Mouse (Mus musculus): ENCODE results near the gene Oaz1. TPM values are rescaled to one million over a fixed set of nuclear protein-coding genes. Genes with fewer than 3 reads are reported as not detected.

Oaz1 gene
- 100 to 1,000 TPM; 433 to 483 TPM for total RNA-seq (2021)
- long read RNA-seq, experiment 1, partial matches to known transcripts = 6 of 986 reads
- long read RNA-seq, experiment 1, other reads (novel, unspliced or antisense) = 980 of 986 reads
- long read RNA-seq, experiment 2, partial matches to known transcripts = 3 of 817 reads
- long read RNA-seq, experiment 2, other reads (novel, unspliced or antisense) = 814 of 817 reads

- DNase-seq (ENCODE audit: low spot score in 2 of 2) = peak; percentile 99 to 100
- intact Hi-C loops (cut with DNase I) = loop anchor here (5.0 kb wide), 1 partner anchor 51 kb away; no protein-coding TSS in a partner anchor
These were observed at the start of gene Oaz1 for GRCm38 (mm10) chr10:80826151-80827062. Gene Oaz1, plus strand, starts transcription at chr10:80826656.

GRCm38 (mm10) chr10:80777123-80777522, 49.3 kb upstream of the Oaz1 start:
- DNase-seq (ENCODE audit: low spot score in 2 of 2) = no peak
- intact Hi-C loops (cut with DNase I) = no loop called here

GRCm38 (mm10) chr10:80779565-80779964, 46.9 kb upstream of the Oaz1 start:
- intact Hi-C loops (cut with DNase I) = no loop called here
- no peak for DNase-seq (ENCODE audit: low spot score in 2 of 2)

GRCm38 (mm10) chr10:80784302-80784701, 42.2 kb upstream of the Oaz1 start:
- DNase-seq (ENCODE audit: low spot score in 2 of 2) = no peak
- intact Hi-C loops (cut with DNase I) = no loop called here

GRCm38 (mm10) chr10:80784871-80785270, 41.6 kb upstream of the Oaz1 start:
- intact Hi-C loops (cut with DNase I) = no loop called here
- DNase-seq (ENCODE audit: low spot score in 2 of 2) = no peak

- no peak for DNase-seq (ENCODE audit: low spot score in 2 of 2)
- intact Hi-C loops (cut with DNase I) = no loop called here
These were observed 40.5 kb upstream of the Oaz1 start for GRCm38 (mm10) chr10:80785963-80786362.

DNA sequence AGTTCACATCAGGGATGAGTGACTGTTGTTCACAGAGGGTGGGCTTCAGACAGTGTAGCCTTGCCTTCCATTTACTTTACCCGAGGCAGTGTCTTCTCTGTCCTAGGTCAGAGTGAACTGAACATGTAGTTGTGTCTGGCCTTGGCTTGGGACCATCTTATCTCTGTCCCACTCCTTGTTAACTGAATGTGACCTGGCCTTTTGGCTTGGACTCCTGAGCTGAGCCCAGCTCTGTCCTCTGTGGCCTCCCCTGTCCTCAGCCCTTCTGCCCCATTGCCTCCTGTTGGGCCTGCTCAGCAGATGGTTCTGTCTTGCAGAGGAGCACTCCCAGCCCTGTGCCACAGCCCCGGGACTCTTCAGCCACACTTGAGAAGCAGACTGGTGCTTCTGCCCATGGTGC, 38.9 kb upstream of the Oaz1 start:
- intact Hi-C loops (cut with DNase I) = no loop called here
- no peak for DNase-seq (ENCODE audit: low spot score in 2 of 2)

- no peak for DNase-seq (ENCODE audit: low spot score in 2 of 2)
- intact Hi-C loops (cut with DNase I) = no loop called here
These were observed 35.6 kb upstream of the Oaz1 start for GRCm38 (mm10) chr10:80790761-80791404.

DNA sequence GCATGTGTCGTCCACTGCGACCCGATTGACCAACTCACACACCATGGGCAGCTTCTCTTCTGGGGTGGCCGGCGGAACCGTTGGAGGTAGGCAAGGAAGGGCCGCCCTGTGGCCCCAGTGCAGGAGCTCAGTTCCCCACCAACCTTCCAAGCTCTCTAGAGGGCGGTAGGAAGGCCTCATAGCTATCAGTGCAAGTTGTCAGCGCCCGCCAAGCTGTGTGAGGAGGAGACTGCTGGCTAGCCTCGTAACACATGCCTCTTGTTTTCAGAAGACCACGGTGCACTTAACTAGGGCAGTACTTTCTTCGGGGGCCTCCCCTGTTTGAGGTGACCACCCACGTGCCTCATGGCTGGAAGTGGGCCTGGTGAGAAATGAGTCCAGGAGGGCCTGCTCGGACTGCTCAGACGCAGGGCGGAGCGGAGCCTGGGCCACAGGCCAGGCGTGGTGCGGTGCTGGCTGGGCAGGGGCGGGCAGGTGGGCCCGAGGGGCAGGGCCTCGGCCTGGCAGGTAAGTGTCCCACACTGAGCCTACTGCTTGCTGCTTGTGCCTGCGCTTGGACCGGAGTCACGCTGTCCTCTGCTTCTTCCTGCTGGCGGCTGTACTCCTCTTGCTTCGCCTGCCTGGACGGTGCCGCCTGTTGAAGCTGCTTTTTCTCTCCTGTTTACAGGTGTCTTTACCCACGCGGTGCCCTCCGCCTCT, 34.8 kb upstream of the Oaz1 start:
- no peak for DNase-seq (ENCODE audit: low spot score in 2 of 2)
- intact Hi-C loops (cut with DNase I) = no loop called here

GRCm38 (mm10) chr10:80792175-80793032, 34.1 kb upstream of the Oaz1 start:
- intact Hi-C loops (cut with DNase I) = no loop called here
- no peak for DNase-seq (ENCODE audit: low spot score in 2 of 2)

DNA sequence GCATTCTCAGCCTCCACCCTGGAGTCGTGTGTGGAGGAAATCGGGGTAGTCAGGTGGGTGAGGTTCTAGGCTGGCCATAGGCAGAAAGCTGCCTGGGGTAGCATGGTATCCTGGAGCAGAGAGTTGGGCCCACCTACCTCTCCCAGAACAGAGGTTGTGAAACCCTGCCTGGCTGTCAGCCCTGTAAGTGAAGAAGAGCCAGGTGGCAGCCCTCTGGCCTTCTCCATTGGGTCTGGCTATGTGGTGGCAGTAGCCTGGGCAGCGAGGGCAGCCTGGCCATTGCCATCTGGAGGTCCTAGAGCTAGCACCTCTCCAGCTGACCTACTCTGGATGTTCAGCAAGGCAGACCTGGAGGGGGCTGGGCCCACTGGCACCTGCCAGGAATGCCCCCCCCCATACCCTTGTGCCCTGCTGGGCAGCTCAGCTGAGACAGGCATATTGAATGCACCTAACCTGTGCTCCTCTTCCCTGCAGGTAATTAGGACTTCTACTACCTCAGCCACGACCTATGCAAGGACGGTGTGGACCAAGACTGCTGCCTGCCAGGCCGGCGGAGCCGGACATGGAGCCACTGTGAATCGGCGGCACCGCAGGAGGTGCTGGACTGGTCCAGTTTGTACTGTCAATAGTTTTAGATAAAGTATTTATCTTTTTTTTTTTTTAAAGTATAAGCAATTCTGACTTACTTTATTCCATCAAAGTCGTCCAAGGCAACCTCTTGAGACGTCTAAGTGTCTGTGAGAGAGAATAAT, 33.2 kb upstream of the Oaz1 start:
- intact Hi-C loops (cut with DNase I) = no loop called here
- no peak for DNase-seq (ENCODE audit: low spot score in 2 of 2)

DNA sequence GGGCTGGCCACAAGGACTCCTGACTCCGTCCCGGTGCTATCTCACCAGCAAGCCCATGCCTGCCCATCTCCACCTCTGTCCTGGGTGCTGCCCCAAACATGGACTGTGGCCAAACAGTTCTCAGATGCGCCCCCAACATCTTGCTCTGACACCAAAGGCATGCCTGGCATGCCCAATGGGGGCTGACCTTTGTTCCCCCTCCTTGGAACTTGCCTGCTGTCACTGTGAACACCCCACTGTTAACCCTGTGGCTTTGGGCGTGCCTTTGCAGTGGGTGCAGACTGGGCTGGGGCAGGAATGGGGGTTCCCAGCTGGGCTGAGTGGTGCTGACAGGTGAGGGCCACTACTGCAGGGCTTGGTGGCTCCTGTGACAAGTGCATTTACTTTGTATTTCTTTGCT, 32.7 kb upstream of the Oaz1 start:
- intact Hi-C loops (cut with DNase I) = no loop called here
- no peak for DNase-seq (ENCODE audit: low spot score in 2 of 2)

- no peak for DNase-seq (ENCODE audit: low spot score in 2 of 2)
These were observed 31.7 kb upstream of the Oaz1 start for GRCm38 (mm10) chr10:80794750-80795149.

DNA sequence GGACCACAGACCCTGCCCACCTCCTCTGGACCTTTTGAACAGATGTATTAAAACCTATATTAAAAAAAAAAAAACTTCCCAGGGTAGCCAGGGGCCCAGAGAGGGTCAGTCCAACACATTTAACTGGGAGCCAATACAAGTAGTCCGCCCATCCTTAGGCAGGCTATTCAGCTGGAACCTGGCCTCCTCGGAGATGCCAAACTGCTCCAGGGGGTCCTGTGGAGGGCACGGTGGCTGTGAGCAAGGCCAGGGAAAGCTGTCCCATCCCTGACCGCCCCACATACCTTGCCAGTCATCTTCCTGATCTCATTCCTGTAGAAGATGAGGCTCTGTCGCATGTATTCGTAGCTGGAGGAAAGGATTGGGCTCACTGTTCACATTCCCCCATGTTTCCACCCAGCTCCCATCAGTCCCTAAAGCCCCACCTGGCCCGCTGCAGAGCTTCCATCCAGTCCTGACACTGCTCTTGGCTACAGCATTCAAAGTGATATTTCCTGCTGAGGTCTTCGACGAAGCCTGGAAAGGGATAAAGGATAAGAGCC, 30.1 kb upstream of the Oaz1 start:
- no peak for DNase-seq (ENCODE audit: low spot score in 2 of 2)
- intact Hi-C loops (cut with DNase I) = no loop called here

More at GRCm38 (mm10) chr10:80794750-80795149, 31.7 kb upstream of the Oaz1 start:
- intact Hi-C loops (cut with DNase I) = no loop called here

DNA sequence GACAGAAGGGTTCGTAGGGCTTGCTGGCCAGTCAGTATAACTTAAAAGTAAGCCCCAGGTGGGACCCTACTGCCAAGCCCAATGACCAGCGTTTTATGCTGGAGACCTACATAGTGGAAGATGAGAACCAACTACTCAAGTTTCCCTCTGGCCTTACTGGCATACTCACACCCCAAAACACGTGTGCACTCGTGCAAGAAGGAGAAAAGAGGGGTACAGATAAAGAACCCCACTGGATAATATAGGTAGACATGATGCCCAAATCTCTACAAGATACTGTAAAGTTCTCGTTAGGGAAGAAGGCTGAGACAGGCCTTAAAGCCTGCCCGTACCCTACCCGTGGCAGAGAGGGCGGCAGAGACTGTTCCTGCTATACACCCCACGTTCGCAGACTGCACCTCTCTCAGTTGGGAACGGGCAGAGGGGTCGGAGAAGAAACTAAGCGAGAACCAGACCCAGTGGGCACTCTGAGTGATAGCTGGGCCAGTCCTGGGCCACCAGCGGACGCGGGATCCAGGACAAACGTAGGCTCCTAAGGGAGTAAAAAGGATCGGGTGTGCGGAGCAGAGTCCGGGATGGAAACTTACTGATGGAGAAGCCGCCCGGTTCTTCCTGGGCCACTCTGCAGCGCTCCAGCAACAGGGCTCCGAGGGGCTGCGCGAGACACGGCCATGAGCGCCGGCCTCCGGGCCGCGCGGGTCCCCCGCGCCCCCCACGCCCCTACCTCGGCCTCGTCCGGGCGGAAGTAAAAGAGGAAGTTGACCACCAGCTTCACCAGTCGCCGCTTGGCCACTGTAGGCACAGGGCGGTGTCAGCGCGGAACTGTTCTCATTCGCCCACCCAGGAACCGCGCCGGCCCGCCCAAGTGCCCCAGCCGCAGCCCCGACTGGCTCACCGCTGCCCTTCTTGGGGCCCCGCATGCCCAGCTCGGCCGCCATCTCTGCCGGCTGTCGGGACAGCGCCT, 29.0 kb upstream of the Oaz1 start:
- no peak for DNase-seq (ENCODE audit: low spot score in 2 of 2)
- intact Hi-C loops (cut with DNase I) = no loop called here

DNA sequence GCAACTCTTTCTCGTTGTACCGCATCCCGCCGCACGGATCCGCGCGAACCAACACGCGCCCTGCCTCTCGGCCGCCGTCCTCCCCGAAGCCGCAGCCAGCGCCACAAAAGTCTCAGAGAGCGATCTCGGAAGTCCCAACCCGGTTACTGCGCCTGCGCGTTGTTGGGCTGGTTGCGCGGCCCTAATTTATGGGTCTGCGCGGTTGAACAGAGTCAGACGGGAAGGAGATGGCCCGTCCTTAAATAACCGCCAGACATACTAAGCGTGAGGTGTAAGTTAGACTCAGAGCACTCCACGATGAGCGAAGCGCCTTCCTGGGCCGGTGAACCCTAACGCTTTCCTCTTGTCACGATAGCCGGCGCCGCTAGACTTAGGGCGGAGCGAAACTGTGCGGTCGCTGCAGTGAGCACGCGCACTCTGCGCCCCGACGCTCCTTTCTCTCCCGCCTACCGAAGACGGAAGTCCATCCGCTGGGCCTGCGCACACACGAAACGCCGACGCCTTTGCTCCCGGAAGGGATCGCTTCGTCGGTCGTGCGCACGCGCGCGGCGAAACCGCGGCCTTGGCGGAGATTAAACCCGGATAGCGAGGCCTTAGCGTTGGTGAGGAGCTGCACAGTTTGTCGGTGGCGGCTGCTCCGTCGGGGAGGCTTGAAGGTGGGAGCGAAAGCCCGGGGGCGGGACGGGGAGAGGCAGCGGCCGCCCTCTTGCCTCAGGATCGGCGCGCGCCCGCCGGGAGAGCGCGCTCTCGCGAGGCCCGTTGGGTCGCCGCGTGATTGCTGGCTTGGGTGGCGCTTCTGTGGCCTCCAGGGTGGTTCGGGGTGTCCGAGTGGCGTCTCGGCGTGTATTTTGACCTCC, 28.1 kb upstream of the Oaz1 start, which contains the start of the genes Sf3a2 and Plekhj1:
Gene Sf3a2, plus strand, starts transcription at position 49 of the 857 bp plus-strand sequence.
Gene Plekhj1, minus strand, starts transcription at position 477 of the 857 bp plus-strand sequence.
- peak; percentile 96 for DNase-seq (ENCODE audit: low spot score in 2 of 2)
- intact Hi-C loops (cut with DNase I) = no loop called here

Data from left cerebral cortex, postnatal 14 days (tissue).